Mouse (Mus musculus) kidney, adult 9 months (tissue): ENCODE measurements around the gene Gsc2.

ENCODE experiments used
- DNase-seq: peaks from one replicate; pipeline ENCODE4 v3.0.0; 2022

The Gsc2 gene

DNA sequence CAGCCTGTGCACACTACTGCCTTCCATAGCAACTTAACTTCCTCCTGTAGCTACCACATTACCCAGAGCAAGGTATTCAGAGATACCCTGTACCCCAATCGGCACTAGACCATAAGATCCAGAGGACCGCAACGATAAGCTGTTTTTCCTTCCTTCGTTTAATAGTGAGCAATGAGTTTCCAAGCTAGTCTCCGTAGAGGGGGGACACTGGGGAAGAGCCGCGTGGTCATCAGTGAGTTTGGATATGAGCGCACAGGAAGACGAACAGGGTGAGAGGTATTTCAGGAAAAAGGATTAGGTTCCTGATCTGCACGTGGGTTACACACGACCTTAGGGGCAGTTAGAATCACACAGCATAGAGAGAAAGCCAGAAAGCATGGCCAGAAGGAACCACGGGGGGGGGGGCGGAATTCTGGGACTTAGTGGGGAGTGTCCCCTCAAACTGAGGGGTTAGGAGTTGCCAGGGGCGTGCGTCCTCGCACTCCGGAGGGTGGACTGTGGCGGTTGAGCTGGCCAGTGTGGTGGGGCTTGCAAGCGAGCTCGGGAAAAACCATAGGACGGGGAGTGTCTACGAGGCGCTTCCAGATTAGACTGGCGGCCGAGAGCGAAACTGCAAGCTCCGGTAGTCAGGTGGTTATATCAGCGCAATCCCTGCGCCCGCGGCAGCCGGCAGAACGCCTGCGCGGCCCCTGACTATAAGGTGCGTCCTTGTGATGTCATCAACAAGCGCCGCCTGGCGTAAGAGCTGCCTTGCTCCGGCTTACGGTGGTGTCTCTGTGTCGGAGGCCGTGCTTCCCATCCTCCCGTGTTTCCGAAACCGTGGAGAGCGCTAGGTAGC lies 6.7 kb upstream of the Gsc2 start:
- DNase-seq: peak; percentile 96

DNA sequence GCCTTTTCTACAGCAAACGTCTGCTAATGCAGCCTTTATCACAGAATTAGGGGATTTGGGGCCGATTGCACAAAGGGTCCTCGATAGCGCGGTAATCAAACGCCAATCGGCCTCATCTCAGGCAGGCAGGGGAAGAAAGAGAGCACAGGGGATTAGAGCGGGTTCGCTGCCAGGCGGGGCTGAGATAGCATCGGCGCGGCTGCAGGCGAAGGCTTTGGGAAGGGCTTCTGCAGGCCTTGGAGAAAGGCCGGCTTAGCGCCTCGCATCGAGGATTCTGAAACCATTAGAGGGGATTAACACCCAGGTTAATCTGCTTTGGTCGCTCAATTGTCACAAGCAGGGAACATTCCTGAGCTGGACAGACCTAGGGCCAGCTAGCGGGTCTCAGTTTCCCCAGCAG lies 5.7 kb upstream of the Gsc2 start:
- DNase-seq: no peak

DNA sequence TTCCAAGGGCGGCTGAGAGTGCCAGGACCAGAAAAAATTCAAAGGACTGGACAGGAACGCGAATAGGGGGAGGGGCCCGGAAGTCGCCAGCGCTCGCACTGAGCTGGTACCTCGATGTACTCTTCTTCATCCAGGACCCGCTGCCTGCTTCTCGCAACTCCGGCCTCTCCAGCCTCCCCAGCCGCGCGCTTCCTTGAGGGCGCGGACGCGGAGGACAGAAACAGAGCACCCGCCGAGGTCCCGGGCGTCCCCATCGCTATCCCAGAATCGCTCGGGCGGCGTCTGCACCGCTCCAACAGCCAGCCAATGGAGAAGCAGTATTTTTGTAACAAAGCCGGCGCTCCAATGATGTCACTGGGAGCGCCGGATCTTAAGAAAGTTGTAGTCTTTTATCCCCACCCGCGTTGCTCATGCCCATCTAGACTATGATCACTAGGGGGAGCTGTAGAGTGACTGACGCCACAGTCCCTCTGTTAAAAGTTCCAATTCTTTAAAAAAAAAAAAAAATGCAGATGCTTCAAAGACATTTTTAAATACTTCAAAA lies 3.7 kb downstream of the Gsc2 start, which contains the start of gene Ess2:
Gene Ess2, minus strand, starts transcription at position 297 of the 544 bp plus-strand sequence.
- peak; percentile 96 for DNase-seq

DNA sequence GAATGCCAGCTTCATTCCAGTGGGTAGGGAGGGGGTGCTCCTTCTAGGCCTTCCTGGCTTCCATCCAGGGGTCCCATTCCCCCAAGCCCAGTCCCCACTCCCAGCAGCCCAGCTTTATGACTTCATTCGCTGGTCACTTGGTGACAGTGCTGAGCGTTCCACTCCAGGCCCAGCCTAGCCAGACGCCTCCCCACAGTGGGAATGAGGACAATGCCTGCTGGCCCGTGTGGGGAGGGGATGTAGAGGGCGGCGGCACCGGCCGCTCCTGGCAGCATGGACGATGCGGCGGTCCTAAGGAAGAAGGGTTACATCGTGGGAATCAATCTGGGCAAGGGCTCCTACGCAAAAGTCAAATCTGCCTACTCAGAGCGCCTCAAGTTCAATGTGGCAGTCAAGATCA lies 16.4 kb downstream of the Gsc2 start, which contains the start of the genes Dgcr2 and Tssk2:
Gene Dgcr2, minus strand, starts transcription at position 101 of the 400 bp plus-strand sequence.
Gene Tssk2, plus strand, starts transcription at position 176 of the 400 bp plus-strand sequence.
- DNase-seq: no peak

DNA sequence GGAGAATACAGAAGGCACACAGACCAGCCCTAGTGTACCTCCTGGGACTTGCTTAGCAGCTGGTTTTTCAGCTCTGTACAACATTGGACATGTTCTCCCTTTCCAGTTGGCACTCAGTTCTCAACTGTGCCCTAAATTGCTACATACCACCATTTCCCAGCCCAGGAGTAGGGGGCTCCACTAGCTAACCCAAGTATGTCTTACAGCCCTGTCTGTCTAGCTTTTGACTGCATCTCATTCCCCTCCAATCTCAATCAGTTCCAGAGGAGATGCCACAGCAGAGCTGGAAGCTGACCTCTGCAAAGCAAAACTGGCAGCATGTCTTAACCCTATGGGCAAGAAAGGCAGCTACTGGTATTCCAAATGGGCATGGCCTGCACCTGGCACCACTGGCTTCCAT lies 18.8 kb downstream of the Gsc2 start:
- no peak for DNase-seq

DNA sequence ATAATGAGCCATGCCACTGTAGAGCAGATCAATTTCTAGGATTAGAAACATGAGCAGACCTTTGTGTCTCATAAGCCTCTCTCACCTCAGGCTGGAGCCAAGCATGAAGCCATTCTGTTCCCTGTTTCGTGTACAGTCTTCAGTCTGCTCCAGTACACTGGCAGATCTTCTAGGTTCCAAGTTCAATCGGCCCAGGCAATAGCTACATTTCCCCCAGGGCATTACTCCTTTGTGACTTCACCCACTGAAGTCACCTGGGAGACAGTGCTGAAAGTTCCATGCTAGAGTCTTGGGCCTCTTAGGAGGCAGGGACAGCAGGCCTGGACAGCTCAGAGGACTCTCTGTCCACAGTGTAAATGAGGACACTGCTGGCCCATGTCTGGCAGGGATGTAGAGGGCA lies 20.9 kb downstream of the Gsc2 start, which contains the start of gene Tssk1:
Gene Tssk1, plus strand, starts transcription at position 301 of the 400 bp plus-strand sequence.
- DNase-seq: no peak

DNA sequence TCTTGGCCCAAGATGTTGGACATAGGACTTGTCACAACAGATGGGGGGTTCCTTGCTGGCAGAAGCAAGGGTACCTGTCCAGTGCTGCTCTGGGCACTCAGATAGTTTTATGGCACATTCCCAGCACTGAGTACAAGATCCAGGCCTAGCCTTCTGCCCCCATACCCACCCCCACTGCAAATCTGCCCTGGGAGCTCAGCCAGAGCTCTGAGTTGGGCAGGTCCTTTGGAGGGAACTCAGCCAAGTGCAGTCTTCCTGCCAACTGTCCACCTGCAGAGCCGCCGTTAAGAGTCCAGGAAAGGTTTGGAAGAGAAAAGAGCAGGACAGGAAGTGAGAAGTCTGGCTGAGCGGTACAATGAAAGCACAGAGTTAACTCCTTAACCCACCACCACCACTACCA lies 22.3 kb downstream of the Gsc2 start:
- DNase-seq: peak; percentile 93

DNA sequence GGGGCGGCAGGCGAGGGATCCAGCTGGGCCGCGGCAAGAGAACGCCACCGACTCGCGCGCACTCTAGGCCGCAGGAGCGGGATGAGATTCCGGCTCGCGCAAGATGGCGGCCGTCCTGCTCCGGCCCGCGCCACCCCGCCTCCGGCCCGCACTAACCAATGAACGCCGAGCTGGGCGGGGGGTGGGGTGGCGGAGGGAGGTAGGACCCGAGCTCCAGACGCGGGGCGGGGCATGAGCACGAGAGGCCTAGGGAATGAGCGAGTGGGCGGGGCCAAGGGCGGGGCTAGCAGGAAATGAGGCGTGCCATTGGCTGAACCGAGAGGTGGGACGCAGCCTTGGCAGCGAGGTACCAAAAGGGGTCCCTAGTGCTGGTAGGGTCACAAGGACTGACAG lies 23.3 kb downstream of the Gsc2 start, which contains the start of gene Gm20518:
Gene Gm20518, minus strand, starts transcription at position 105 of the 393 bp plus-strand sequence.
- peak; percentile 99 for DNase-seq

DNA sequence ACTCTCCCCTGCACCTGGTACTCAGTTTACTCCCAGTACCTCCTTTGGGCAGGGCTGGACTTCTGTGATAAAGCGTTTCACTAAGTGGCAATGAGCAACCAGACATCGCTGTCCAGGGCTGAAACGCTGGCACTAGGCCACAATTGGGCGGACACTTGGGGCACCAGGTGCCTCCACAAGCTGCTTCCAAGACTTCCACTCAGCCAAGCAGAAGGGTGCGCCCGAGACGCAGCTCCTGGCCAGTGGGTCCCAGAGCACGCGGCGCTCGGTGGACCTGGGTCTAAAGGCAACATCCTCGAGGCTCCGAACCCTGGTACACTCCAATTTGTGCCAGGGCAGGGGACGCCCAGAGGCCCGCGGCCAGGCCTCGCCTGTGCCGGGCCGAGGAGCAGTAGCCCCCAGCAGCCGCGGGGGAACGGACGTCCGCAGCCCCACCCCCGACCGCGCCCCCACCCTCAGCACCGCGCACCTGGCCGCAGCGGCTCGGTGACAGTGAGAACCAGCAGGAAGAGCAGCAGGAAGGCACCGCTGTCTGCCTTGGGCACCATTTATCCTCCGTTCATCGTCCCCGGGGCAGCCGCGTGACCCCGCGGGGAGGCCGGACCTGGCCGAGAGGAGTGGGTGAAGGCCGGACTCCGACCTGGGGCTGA lies 23.8 kb downstream of the Gsc2 start:
- DNase-seq: peak; percentile 94

DNA sequence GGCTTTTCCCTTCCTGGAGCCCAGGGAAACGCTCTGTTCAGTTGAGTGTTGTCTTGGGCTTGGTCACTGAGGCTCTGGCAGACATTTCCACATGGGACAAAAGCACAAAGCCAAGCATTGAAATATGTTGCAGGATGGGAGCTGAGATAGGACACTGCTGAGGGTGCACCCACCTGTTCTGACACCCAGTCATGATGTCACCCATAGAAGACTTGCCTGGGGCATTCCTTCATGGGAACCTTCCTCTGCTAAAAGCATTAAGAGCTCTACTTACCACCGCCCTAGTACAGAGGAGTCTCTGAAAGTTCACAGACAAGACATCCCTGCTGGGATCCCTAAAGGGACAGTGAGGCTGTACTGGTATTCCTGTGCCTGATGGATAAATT lies 24.5 kb downstream of the Gsc2 start:
- no peak for DNase-seq

DNA sequence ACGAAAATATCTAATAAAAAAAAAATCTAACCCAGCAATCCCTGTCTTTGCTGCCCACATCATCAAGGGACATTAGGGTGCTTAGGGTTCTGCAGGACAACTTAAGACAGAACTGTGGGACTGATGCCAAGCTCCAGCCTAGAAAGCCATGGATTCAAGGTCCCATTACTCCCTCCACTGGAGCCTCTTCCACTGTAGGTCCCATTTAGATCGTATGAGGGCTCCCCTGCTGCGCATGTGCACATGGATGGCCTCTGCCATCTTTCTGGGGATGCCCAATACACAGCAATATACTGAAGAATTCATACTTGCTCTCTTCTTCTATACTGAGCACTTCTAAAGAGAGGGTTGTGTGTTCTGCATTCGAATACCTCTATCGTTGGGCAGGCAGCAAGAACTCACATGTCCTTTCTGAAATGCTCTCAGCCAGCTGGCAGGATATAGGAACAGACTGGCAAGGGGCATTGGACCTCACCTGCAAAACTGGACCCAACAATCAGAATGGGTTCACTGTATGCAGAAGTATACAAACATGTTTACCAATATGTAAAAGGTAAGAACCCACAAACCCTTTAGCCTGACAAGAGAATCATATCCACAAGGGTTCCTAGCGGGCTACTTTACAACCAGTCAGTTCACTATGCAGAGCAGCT lies 25.0 kb downstream of the Gsc2 start:
- DNase-seq: no peak

DNA sequence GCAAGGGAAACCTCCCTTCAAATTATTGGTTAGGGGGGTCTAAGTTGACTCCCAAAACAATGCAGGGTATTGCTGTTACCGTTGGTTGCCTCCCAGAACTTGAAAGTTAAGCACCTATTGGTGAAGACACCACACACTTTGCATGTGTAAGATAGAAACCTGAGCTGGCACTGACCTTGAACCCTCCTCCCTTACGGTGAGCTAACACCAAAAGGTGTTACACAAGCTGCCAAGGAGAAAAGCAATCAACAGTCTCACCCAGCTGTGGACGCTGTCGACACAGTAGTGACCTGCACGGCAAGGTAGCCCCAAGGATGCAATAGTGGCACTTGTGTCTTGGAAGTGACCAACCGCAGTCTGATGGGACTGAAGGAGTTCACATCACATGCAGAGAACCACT lies 30.7 kb downstream of the Gsc2 start:
- peak; percentile 22 for DNase-seq

DNA sequence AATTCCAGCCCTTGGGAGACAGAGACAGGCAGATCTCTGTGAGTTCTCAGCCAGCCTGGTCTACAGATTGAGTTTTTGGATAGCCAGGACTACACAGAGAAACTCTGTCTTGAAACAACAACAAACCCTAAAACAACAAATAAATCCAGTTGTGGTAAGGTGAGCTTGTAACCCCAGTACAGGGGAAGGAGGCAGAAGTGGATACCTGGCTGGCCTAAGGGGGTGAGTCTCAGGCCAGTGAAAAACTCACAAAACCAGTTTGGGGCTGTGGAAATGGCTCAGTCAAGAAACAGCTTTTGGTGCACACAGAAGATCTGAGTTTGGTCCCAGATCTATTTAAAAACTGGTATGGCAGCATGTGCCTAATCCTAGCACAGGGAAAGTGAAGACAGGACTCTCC lies 32.7 kb downstream of the Gsc2 start:
- no peak for DNase-seq

DNA sequence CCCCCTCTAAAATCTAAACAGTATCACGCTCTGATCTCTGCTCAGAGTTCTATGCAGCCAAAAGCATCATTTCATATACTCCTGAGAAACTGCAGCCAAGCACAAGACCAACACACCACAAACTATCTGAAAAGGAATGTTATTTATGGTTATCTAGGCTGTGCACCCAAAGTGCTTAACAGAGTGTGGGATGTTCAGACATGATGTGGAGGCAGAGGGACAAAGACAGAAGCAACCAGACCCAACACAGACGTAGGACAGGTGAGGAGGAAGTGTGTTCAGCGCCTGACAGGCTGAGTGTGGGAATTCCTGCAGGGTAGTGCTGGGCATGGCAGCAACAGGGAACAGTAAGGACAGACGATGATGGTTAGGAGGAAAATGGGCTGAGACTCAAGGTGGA lies 35.3 kb downstream of the Gsc2 start:
- no peak for DNase-seq

DNA sequence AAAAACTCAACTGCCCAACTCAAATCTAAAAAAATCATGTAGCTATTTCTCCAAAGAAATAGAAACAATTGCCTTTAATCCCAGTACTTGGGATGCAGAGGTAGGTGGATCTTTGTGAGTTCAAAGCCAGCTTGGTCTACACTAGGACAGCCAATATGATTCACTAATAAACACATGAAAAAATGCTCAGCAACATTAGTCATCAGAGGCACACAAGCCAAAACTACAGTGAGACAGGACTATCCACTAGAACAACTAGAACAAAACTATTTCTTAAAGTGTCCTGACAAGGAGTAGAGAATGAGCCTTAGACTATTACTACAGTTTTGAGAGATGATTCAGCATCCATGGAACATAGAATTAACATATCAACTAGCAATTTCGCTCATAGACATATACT lies 38.8 kb downstream of the Gsc2 start:
- DNase-seq: no peak

DNA sequence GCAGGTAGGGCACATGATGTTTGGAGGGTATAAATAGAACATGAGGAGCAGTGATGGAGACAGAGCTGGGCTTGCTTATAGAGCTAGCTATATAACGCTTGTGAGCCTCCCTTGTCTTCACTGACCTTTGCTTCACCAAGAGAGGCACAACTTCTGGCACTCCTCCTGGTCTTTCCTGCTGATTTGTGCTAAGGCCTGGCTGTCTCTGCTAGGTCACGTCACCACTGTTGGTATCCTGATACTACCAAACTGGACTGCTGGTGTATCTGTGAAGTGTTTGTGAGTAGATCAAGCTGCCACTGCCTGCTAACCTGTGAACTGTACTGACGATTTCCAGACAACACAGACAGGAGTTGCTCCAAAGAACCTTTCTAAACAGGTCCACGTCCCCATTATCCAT lies 39.7 kb downstream of the Gsc2 start:
- DNase-seq: no peak

DNA sequence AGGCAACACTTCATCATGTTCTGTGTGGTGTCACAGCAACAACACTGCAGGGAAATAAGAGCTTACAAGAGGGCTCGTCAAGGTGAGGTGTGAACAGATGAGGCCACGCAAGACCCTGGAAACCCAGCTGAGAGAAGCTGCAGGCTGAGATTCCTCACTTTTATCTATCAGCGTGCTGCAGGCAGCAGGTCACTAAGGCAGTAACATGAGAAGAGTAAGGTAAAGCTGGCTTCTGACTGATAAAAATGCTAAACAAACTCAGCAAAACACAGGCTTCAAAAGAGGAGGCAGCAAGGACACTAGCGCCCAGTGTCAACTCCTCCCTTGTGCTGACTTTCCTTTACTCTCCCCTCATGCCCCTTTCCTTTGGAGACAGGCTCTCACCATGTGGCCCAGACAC lies 41.9 kb downstream of the Gsc2 start:
- DNase-seq: no peak

DNA sequence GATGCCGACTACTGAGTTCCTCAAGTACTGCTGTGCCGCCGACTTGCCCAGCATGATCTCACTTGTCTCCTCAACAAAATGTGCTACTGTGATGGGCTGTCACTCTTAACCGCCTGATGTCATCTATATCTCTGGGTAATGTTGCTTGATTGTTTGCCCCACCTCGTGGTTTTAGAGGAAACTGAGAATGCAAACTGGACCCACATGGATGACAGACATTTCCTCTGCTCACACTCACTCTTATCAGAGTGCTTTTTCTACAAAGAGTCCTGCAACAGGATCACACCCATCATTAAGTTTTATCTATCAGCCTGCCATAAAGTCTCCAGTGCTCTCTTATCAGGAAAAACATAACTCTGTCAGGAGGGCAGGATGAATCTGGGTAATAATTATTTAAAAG lies 43.6 kb downstream of the Gsc2 start:
- no peak for DNase-seq

DNA sequence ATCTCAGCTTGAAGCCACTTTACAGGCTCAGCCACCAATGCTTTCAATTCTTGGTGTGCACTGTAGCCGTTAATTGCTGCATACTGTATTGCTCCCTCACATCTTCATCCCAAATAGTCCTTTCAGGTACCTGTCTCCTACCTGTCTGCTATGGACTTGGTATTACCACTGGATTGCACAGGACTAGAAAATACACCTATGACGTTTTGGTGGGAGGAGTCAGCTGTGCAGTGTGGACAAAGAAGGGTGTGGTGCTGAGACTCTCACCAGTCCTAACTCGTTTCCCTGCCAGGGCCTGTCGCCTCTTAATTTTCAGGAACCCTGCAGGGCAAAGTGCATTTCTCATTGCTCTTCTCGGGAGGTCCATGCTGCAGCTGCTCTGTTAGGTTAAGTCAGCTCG lies 49.1 kb downstream of the Gsc2 start:
- peak; percentile 60 for DNase-seq

DNA sequence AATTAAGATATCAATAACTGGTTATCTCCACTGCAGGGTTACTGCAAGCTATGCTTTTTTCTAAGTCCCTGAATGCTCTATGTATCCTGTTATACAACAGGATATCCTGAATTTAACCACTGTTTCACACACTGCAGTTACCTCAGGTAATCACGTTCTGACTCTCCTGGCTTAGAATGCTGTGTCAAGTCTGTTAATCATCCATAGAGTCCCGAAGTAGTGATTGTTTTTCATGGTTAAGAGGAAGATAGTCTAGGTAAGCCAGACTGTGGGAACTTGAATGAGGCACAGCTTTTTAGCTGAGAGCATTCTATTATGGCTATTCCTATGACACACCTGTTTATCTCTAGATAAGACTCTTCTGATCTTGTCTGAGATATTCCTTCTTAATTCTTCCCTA lies 49.6 kb downstream of the Gsc2 start:
- DNase-seq: peak; percentile 61
